Comparison of ENCODE assay signal across 8 mouse cellular contexts in genomic region chr7:122133338-122133625, GRCm38 (mm10). TPM values are rescaled to one million over a fixed set of nuclear protein-coding genes. Genes with fewer than 3 reads are reported as not detected.
DNase-seq lines count a peak whose midpoint lies in the region; ATAC-seq and TF ChIP-seq lines count a peak whose summit lies in the region.

No protein-coding gene starts in this region.

- H3K27ac ChIP-seq in spleen, adult 2 months (ENCODE audit: insufficient read depth, low read length): peak overlapping the region; percentile 83
- H3K27ac ChIP-seq in liver, embryonic 11.5 days (ENCODE audit: low read depth, low read length): no peak overlapping the region

- H3K9ac ChIP-seq in liver, embryonic 11.5 days (ENCODE audit: low read depth, low read length): peak overlapping the region; percentile 95

- DNase-seq in spleen, adult 2 months (ENCODE audit: low read depth in 1 of 2, low spot score in 2 of 2): no peak
- no peak for DNase-seq in spleen, postnatal 10 days (ENCODE audit: low spot score in 2 of 2)
- no peak for DNase-seq in liver, embryonic 11.5 days (ENCODE audit: low spot score)
- no peak for DNase-seq in embryo, embryonic 9.5 days (ENCODE audit: extremely low spot score)
- no peak for DNase-seq in cerebellum, postnatal 36 days
- DNase-seq in cerebellum, adult 8-10 months: no peak

- ATAC-seq in erythroblast, adult 5-6 weeks (replicated peaks; ENCODE audit: low FRiP score, poor library complexity, severe bottlenecking): no peak; the same call in 1 of the 2 replicates
- peak; percentile 29; the same call in 1 of the 2 replicates for ATAC-seq in liver, embryonic 11.5 days (replicated peaks; ENCODE audit: low FRiP score)

- no peak for TF ChIP-seq CTCF in spleen, adult 2 months (IDR thresholded peaks at IDR 0.05; ENCODE audit: extremely low read depth, insufficient read depth, insufficient read length, insufficient replicate concordance)

- no peaks in the 10 kb centered on the region for H3K9me3 ChIP-seq in erythroblast, embryonic 14.5 days (ENCODE audit: control insufficient read depth, low read length)
- no peaks in the 10 kb centered on the region for H3K9me3 ChIP-seq in liver, embryonic 11.5 days (ENCODE audit: control insufficient read depth, low read length)

- peak overlapping the region; percentile 74 for H3K4me3 ChIP-seq in erythroblast, embryonic 14.5 days (replicated peaks)
- H3K4me3 ChIP-seq in spleen, adult 2 months (ENCODE audit: extremely low read depth, insufficient read depth, insufficient read length): peak overlapping the region; percentile 98
- peak overlapping the region; percentile 67 for H3K4me3 ChIP-seq in liver, embryonic 11.5 days (ENCODE audit: low read depth, low read length)

- H3K4me2 ChIP-seq in liver, embryonic 11.5 days: peak overlapping the region; percentile 57

- TF ChIP-seq POLR2A in spleen, adult 2 months (IDR thresholded peaks at IDR 0.05; ENCODE audit: low read depth, low read length): no peak

- peaks cover 21% of the 10 kb centered on the region for H3K4me1 ChIP-seq in erythroblast, embryonic 14.5 days (ENCODE audit: control insufficient read depth)
- peaks cover 2% of the 10 kb centered on the region; the same call in 1 of the 2 replicates for H3K4me1 ChIP-seq in spleen, adult 2 months (ENCODE audit: control insufficient read depth, insufficient read depth, insufficient read length)
- peaks cover 6% of the 10 kb centered on the region; the same call in 1 of the 2 replicates for H3K4me1 ChIP-seq in liver, embryonic 11.5 days (replicated peaks; ENCODE audit: control insufficient read depth, insufficient read depth, low read length)

- H3K36me3 ChIP-seq in erythroblast, embryonic 14.5 days (ENCODE audit: control insufficient read depth): peaks cover 64% of the 10 kb centered on the region
- peaks cover 15% of the 10 kb centered on the region for H3K36me3 ChIP-seq in spleen, adult 2 months (ENCODE audit: control insufficient read depth, insufficient read depth, low read length)
- H3K36me3 ChIP-seq in liver, embryonic 11.5 days (ENCODE audit: control insufficient read depth, insufficient read depth, low read length): peaks cover 9% of the 10 kb centered on the region

- no peaks in the 10 kb centered on the region for H3K27me3 ChIP-seq in erythroblast, embryonic 14.5 days (ENCODE audit: control insufficient read depth)
- H3K27me3 ChIP-seq in spleen, adult 2 months (ENCODE audit: control insufficient read depth, insufficient read depth, low read length): no peaks in the 10 kb centered on the region
- no peaks in the 10 kb centered on the region for H3K27me3 ChIP-seq in liver, embryonic 11.5 days (replicated peaks; ENCODE audit: control insufficient read depth, insufficient read depth, low read length)

- 12% methylated on average over 8 of the region's 8 CpGs for WGBS in spleen, adult 2 months
- WGBS in liver, embryonic 11.5 days: 13% methylated on average over 8 of the region's 8 CpGs

RNA-seq across cellular contexts. Expression of gene Dctn5, which starts 0.4 kb away (rescaled TPM):
- 0.54 and 0.77 TPM in 2 replicates for polyA plus RNA-seq in erythroblast, embryonic 14.5 days (2012)
- 20.3 and 33.0 TPM in 2 replicates for total RNA-seq in erythroblast, adult 5-6 weeks (2015; ENCODE audit: low replicate concordance)
- 18.3 and 29.3 TPM in 2 replicates for total RNA-seq in erythroblast, adult 5-6 weeks (2017; ENCODE audit: low replicate concordance)
- 54.9 and 62.0 TPM in 2 replicates for polyA plus RNA-seq in spleen, adult 2 months (2012; rRNA removed)
- polyA plus RNA-seq in liver, embryonic 11.5 days (2014; fragmentation: Nextera tagmentation; extraction: Ambion mirVana): 90.1 and 95.4 TPM in 2 replicates

RNA-seq across cellular contexts. Expression of gene Palb2, which starts 0.5 kb away (rescaled TPM):
- polyA plus RNA-seq in erythroblast, embryonic 14.5 days (2012): 0.18 and 0.21 TPM in 2 replicates
- total RNA-seq in erythroblast, adult 5-6 weeks (2015; ENCODE audit: low replicate concordance): 5.4 and 10.0 TPM in 2 replicates
- 7.9 and 13.0 TPM in 2 replicates for total RNA-seq in erythroblast, adult 5-6 weeks (2017; ENCODE audit: low replicate concordance)
- polyA plus RNA-seq in spleen, adult 2 months (2012; rRNA removed): 2.5 and 2.7 TPM in 2 replicates
- polyA plus RNA-seq in liver, embryonic 11.5 days (2014; fragmentation: Nextera tagmentation; extraction: Ambion mirVana): 27.8 and 28.9 TPM in 2 replicates

RNA-seq across cellular contexts. Expression of gene Plk1, which starts 26.0 kb away (rescaled TPM):
- polyA plus RNA-seq in erythroblast, embryonic 14.5 days (2012): 37.3 and 43.1 TPM in 2 replicates
- 26.5 and 29.5 TPM in 2 replicates for total RNA-seq in erythroblast, adult 5-6 weeks (2015; ENCODE audit: low replicate concordance)
- total RNA-seq in erythroblast, adult 5-6 weeks (2017; ENCODE audit: low replicate concordance): 25.2 and 26.3 TPM in 2 replicates
- 11.3 and 14.9 TPM in 2 replicates for polyA plus RNA-seq in spleen, adult 2 months (2012; rRNA removed)
- 177 and 180 TPM in 2 replicates for polyA plus RNA-seq in liver, embryonic 11.5 days (2014; fragmentation: Nextera tagmentation; extraction: Ambion mirVana)

RNA-seq across cellular contexts. Expression of gene Ndufab1, which starts 31.6 kb away (rescaled TPM):
- 79.8 and 110 TPM in 2 replicates for polyA plus RNA-seq in erythroblast, embryonic 14.5 days (2012)
- 69.2 and 72.3 TPM in 2 replicates for total RNA-seq in erythroblast, adult 5-6 weeks (2015; ENCODE audit: low replicate concordance)
- 16.9 and 27.0 TPM in 2 replicates for total RNA-seq in erythroblast, adult 5-6 weeks (2017; ENCODE audit: low replicate concordance)
- 103 and 141 TPM in 2 replicates for polyA plus RNA-seq in spleen, adult 2 months (2012; rRNA removed)
- polyA plus RNA-seq in liver, embryonic 11.5 days (2014; fragmentation: Nextera tagmentation; extraction: Ambion mirVana): 811 and 834 TPM in 2 replicates

RNA-seq across cellular contexts. Expression of gene Ern2, which starts 52.7 kb away (rescaled TPM):
- polyA plus RNA-seq in erythroblast, embryonic 14.5 days (2012): not detected in 2 replicates
- total RNA-seq in erythroblast, adult 5-6 weeks (2015; ENCODE audit: low replicate concordance): not detected in 2 replicates
- total RNA-seq in erythroblast, adult 5-6 weeks (2017; ENCODE audit: low replicate concordance): not detected in 2 replicates
- 0.22 TPM in 1 of 2 replicates, not detected in the other for polyA plus RNA-seq in spleen, adult 2 months (2012; rRNA removed)
- polyA plus RNA-seq in liver, embryonic 11.5 days (2014; fragmentation: Nextera tagmentation; extraction: Ambion mirVana): not detected in 2 replicates

Comparison
In these comparisons a context has a peak if more than half of its experiments do, and no peak if none do; other contexts are left out.
1. RNA of gene Dctn5, which starts 0.4 kb away (polyA plus RNA-seq): 90.1 to 95.4 TPM in liver, embryonic 11.5 days and 54.9 to 62.0 TPM in spleen, adult 2 months; 0.54 to 0.77 TPM in erythroblast, embryonic 14.5 days; every median in the first group is over 10 times any median in the second.
2. Peak in every context shown above with its lines, with median percentiles within 50 percentile points of each other: H3K4me3 ChIP-seq.